Mouse (Mus musculus) midbrain, embryonic 11.5 days (tissue): Measurements from ENCODE around the gene Rdh8. TPM values are rescaled to one million over a fixed set of nuclear protein-coding genes. Genes with fewer than 3 reads are reported as not detected.
"Not testable (repeated sequence)": the region's sequence is repeated elsewhere in the genome, so short reads cannot be mapped to it uniquely, and the experiment has no call there.

Experiments used
- ATAC-seq: fragments of 200-750 bp; cut with Nextera tagmentation; 2 replicates; pipeline ENCODE4 v1.8.0; 2017; ENCODE audit warnings: moderate TSS enrichment, moderate library complexity; ENCODE audit not compliant: low FRiP score
- DNase-seq: peaks from one replicate; pipeline ENCODE4 v3.0.0; 2015; ENCODE audit warnings: low spot score; ENCODE audit errors: missing footprints
- H3K27ac ChIP-seq: fragments of 300-500 bp; sonication (generic); 2 replicates; pipeline ENCODE4 v1.5.1; 2014; ENCODE audit warnings: low read depth, low read length
- H3K27me3 ChIP-seq: fragments of 300-500 bp; sonication (generic); 2 replicates; pipeline ENCODE4 v1.6.1; 2014; ENCODE audit warnings: mild to moderate bottlenecking, low read length, moderate library complexity, mixed read lengths; ENCODE audit not compliant: control insufficient read depth, insufficient read depth
- H3K36me3 ChIP-seq: fragments of 300-500 bp; sonication (generic); 2 replicates; pipeline ENCODE4 v1.6.1; 2014; ENCODE audit warnings: mild to moderate bottlenecking, low read length, moderate library complexity, mixed read lengths; ENCODE audit not compliant: control insufficient read depth, insufficient read depth
- H3K4me1 ChIP-seq: fragments of 300-500 bp; sonication (generic); 2 replicates; pipeline ENCODE4 v1.6.1; 2014; ENCODE audit warnings: low read length; ENCODE audit not compliant: control insufficient read depth, insufficient read depth
- H3K4me2 ChIP-seq: fragments of 300-500 bp; sonication (generic); 2 replicates; pipeline ENCODE4 v1.6.1; 2014; ENCODE audit warnings: mild to moderate bottlenecking, moderate library complexity
- H3K4me3 ChIP-seq: fragments of 300-500 bp; sonication (generic); 2 replicates; pipeline ENCODE4 v1.5.1; 2014; ENCODE audit warnings: low read depth, low read length
- H3K9ac ChIP-seq: fragments of 300-500 bp; sonication (generic); 2 replicates; pipeline ENCODE4 v1.6.1; 2014; ENCODE audit warnings: low read length
- H3K9me3 ChIP-seq: fragments of 300-500 bp; sonication (generic); 2 replicates; pipeline ENCODE4 v1.6.1; 2016; ENCODE audit warnings: low read length; ENCODE audit not compliant: control insufficient read depth
- whole genome bisulfite sequencing: fragments of 180-500 bp; shearing (Covaris S2); extraction: QIAGEN DNeasy Blood & Tissue Kit; methylation state at CpG from one replicate; pipeline ENCODE4 v1.1.7; 2014; 5-methylcytosine and 5-hydroxymethylcytosine counted together
- polyA plus RNA-seq: library from polyadenylated mRNA; unstranded; fragments of >200 nt; fragmentation: Nextera tagmentation; extraction: Ambion mirVana; gene quantifications from 2 replicates; pipeline ENCODE4 v1.2.1, GENCODE M21; 2014

Gene Rdh8
- polyA plus RNA-seq, 1 experiment from 2014 or later, result not detected

DNA sequence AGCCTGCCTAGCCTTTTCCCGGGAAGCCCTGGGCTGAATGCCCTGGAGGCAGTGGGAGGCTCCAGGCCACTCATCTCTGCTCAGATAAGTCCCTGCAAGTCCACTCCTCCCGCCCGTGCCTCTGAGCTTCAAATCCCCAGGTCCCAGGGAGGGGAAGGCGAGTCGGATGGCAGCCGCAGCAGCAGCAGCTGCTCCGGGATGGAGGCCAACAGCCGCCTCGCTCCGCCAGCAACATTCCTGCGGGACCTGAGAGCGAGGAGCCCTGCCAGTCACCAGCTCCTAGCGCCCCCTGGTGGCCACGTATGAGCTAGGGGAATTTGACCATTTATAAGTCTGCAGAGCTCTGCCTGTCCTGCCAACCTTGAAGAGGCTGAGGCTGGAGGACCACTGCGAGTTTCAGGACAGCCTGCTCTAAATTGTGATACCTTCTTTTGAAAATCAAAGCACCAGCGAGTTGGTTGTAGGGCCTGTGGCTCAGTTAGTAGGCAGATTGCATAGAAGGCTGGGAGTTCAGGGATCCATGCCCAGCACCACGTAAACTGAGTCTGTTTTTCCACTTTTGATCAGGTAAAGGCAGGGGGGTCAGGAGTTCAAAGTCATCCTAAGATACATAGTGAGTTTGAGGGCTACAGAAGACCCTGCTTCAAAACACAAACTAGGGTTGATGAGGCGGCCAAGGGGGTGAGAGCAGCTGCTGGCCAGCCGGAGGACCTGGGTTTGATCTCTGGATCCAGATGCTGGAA lies 12.8 kb downstream of the Rdh8 start:
- ATAC-seq (peak; percentile 88), DNase-seq (peak; percentile 99)
- H3K36me3 ChIP-seq, result no peaks in the 10 kb centered on the region
- no peak overlapping the region for H3K9ac ChIP-seq
- H3K4me2 ChIP-seq, result peak overlapping the region; percentile 14; the same call in 1 of the 2 replicates
- no peaks in the 10 kb centered on the region for H3K9me3 ChIP-seq
- H3K4me1 ChIP-seq, result no peaks in the 10 kb centered on the region
- H3K4me3 ChIP-seq, result no peak overlapping the region
- H3K27me3 ChIP-seq, result no peaks in the 10 kb centered on the region
- WGBS, result 16% methylated on average over 19 of the region's 19 CpGs
- no peak overlapping the region for H3K27ac ChIP-seq

DNA sequence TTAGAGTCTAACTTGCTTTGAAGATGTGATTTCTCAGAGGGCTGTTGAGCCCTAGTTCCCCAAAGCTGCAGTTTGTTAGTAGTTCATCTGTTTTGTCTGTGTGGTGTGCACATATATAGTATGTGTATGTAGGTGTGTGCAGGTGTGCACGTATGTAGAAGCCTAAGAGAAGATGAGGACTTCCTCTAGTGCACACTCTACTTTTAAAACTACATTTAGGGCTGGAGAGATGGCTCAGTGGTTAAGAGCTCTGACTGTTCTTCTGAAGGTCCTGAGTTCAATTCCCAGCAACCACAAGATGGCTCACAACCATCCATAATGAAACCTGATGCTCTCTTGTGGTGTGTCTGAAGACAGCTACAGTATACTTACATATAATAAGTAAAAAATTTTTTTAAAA lies 16.6 kb downstream of the Rdh8 start:
- Histone ChIP-seq H3K4me2 (no peak overlapping the region), H3K27me3 (no peaks in the 10 kb centered on the region), H3K4me3 (no peak overlapping the region), H3K27ac (no peak overlapping the region), H3K9me3 (no peaks in the 10 kb centered on the region), H3K4me1 (no peaks in the 10 kb centered on the region), H3K9ac (no peak overlapping the region), H3K36me3 (no peaks in the 10 kb centered on the region)
- DNase-seq (no peak), ATAC-seq (no peak)
- WGBS, result 85% methylated on average over 1 of the region's 1 CpGs

DNA sequence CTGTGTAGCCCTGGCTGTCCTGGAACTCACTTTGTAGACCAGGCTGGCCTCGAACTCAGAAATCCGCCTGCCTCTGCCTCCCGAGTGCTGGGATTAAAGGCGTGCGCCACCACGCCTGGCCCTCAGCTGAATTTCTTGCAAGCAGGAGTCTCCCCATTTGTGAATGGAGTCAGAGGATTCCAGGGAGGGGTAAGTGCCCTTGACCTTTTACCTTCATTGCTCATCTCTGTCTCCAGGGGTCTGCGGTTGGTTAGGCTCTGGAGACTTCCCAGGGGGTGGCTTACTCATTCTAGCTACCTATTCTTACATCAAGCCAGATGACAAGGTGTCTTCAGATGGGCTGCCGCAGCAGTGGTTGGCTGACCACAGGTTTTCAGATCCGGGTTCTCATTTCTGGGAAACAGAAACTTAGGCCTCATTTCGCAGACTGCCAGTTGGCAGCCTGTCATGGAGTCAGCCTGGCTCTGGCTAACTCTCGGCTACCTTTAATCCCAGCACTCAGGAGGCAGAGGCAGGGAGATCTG lies 17.2 kb downstream of the Rdh8 start:
- H3K4me2 ChIP-seq, ATAC-seq, H3K27me3 ChIP-seq, H3K4me3 ChIP-seq, H3K9ac ChIP-seq, H3K4me1 ChIP-seq, H3K9me3 ChIP-seq, DNase-seq, H3K36me3 ChIP-seq, H3K27ac ChIP-seq: not testable (repeated sequence)
- 89% methylated on average over 10 of the region's 11 CpGs for WGBS

- Histone ChIP-seq H3K4me3 (no peak overlapping the region), H3K27ac (no peak overlapping the region)
Measured at GRCm38 (mm10) chr9:20837184-20837947, 19.1 kb downstream of the Rdh8 start.

DNA sequence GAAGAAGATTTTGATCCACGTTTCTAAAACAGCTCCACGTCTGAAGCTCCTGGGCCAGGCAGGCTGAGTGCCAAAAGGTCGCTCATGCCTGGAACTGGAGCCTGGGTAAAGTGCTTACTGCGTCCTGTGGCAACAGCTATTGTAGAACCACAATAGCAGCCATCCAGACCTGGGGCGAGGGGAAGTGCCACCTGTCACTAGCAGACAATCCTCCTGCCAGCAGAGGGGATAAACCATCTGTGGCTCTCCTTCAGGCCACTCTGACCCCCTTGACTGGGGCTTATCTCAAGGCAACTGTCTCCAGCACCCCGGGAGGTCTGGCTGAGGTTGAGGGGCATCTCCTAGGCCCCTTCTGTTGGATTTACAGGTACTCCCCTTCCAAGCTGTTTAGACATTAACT lies 20.6 kb downstream of the Rdh8 start:
- H3K27me3 ChIP-seq, result no peaks in the 10 kb centered on the region
- no peaks in the 10 kb centered on the region for H3K9me3 ChIP-seq
- no peak for ATAC-seq
- H3K4me3 ChIP-seq, result no peak overlapping the region
- H3K9ac ChIP-seq, result no peak overlapping the region
- H3K27ac ChIP-seq, result no peak overlapping the region
- no peak overlapping the region for H3K4me2 ChIP-seq
- DNase-seq, result no peak
- no peaks in the 10 kb centered on the region for H3K36me3 ChIP-seq
- 30% methylated on average over 6 of the region's 6 CpGs for WGBS
- H3K4me1 ChIP-seq, result no peaks in the 10 kb centered on the region

More at GRCm38 (mm10) chr9:20837184-20837947, 19.1 kb downstream of the Rdh8 start:
- no peaks in the 10 kb centered on the region for H3K4me1 ChIP-seq
- no peak for DNase-seq
- no peak for ATAC-seq
- no peaks in the 10 kb centered on the region for H3K9me3 ChIP-seq
- H3K27me3 ChIP-seq, result no peaks in the 10 kb centered on the region
- no peak overlapping the region for H3K9ac ChIP-seq
- 86% methylated on average over 9 of the region's 9 CpGs for WGBS
- no peaks in the 10 kb centered on the region for H3K36me3 ChIP-seq
- no peak overlapping the region for H3K4me2 ChIP-seq

DNA sequence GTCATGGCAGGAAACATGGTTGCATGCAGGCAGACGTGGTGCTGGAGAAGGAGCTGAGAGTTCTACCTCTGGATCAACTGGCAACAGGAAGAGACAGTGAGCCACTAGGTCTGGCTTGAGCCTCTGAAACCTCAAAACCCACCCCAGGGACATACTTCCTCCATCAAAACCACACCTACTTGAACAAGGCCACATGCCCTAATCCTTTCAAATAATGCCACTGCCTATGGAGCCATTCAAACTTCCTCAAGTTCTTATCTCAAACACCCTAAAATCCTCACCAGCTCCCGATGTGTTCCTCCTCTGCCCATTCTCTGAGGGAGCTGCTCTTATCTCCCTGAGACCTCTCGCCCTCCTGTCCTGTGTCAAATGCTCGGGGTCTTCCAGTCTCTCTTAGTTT lies 23.9 kb downstream of the Rdh8 start:
- no peaks in the 10 kb centered on the region for H3K9me3 ChIP-seq
- ATAC-seq, result no peak
- no peak overlapping the region for H3K27ac ChIP-seq
- no peaks in the 10 kb centered on the region for H3K27me3 ChIP-seq
- no peak overlapping the region for H3K9ac ChIP-seq
- H3K4me2 ChIP-seq, result no peak overlapping the region
- no peak overlapping the region for H3K4me3 ChIP-seq
- no peak for DNase-seq
- 74% methylated on average over 4 of the region's 4 CpGs for WGBS
- no peaks in the 10 kb centered on the region for H3K36me3 ChIP-seq
- no peaks in the 10 kb centered on the region for H3K4me1 ChIP-seq

DNA sequence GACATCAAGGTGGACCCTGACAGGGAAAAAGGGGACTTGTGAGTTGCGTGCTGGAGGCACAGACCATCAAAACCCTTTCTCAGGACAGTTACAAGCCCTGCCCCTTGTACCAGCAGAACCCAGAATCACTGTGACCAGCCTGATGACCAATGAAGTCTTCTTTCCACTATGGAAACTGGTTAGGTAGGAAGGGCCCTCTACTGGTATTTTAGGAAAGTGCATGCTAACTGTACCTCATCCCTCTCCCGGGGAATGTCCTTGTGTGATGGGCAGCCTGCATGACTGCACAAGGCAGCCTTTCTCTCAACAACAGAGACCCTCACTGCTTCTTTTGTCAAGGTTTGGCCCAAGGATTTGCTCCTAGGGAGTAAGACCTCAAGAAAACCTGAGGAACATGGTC lies 24.4 kb downstream of the Rdh8 start:
- no peak overlapping the region for H3K27ac ChIP-seq
- DNase-seq (peak; percentile 93), ATAC-seq (0 out of 2 replicates have a peak, but pooled peaks have one; percentile 24)
- H3K9ac ChIP-seq, result no peak overlapping the region
- H3K4me1 ChIP-seq, result no peaks in the 10 kb centered on the region
- 25% methylated on average over 2 of the region's 2 CpGs for WGBS
- H3K36me3 ChIP-seq, result no peaks in the 10 kb centered on the region
- H3K27me3 ChIP-seq, result no peaks in the 10 kb centered on the region
- H3K4me3 ChIP-seq, result no peak overlapping the region
- no peaks in the 10 kb centered on the region for H3K9me3 ChIP-seq
- no peak overlapping the region for H3K4me2 ChIP-seq

GRCm38 (mm10) chr9:20850179-20850578 lies 31.9 kb downstream of the Rdh8 start:
- no peaks in the 10 kb centered on the region for H3K36me3 ChIP-seq
- no peak for DNase-seq
- no peak overlapping the region for H3K4me2 ChIP-seq
- no peak overlapping the region for H3K4me3 ChIP-seq
- no peak overlapping the region for H3K9ac ChIP-seq
- H3K27ac ChIP-seq, result no peak overlapping the region
- H3K27me3 ChIP-seq, result no peaks in the 10 kb centered on the region
- ATAC-seq, result no peak
- H3K4me1 ChIP-seq, result no peaks in the 10 kb centered on the region
- H3K9me3 ChIP-seq, result no peaks in the 10 kb centered on the region
- 88% methylated on average over 2 of the region's 2 CpGs for WGBS

DNA sequence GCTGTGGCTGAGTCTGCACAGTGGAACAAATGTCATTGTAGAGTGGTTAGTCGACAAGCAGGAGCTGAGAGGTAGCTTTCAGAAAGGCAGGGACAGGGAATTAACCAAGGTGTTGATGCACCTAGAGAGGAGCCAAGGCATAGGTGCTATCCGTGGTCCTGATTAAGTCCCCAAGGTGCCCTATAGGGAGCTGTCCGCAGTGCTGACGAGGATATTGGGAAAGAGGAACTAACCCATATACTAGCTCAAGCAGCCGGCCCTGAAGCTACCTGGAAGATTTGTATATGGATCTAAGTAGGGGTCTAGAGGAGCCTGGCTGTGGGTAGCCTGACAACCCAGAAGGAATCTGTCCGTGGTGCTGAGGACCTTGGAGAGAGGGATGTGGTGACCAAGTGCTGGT lies 38.8 kb downstream of the Rdh8 start:
- 16% methylated on average over 6 of the region's 6 CpGs for WGBS
- Histone ChIP-seq H3K9ac (no peak overlapping the region), H3K27ac (no peak overlapping the region), H3K9me3 (no peaks in the 10 kb centered on the region), H3K27me3 (no peaks in the 10 kb centered on the region), H3K4me2 (no peak overlapping the region), H3K4me3 (no peak overlapping the region), H3K36me3 (no peaks in the 10 kb centered on the region), H3K4me1 (no peaks in the 10 kb centered on the region)
- ATAC-seq (no peak), DNase-seq (peak; percentile 87)
